Mouse (Mus musculus) lung, embryonic 14.5 days (tissue): ENCODE data around the gene Bach2. TPM values are rescaled to one million over a fixed set of nuclear protein-coding genes. Genes with fewer than 3 reads are reported as not detected.

Source experiments
- ATAC-seq: fragments of 200-750 bp; cut with Nextera tagmentation; 2 replicates; pipeline ENCODE4 v1.8.0; 2017; ENCODE audit warnings: mild to moderate bottlenecking, moderate TSS enrichment, moderate library complexity; ENCODE audit not compliant: insufficient read depth
- DNase-seq: peaks from one replicate; pipeline ENCODE4 v3.0.0-alpha.2; 2015
- H3K27ac ChIP-seq: fragments of 300-500 bp; sonication (generic); 2 replicates; pipeline ENCODE4 v1.5.1; 2014; ENCODE audit warnings: low read depth, mild to moderate bottlenecking, moderate library complexity
- H3K27me3 ChIP-seq: fragments of 300-500 bp; sonication (generic); 2 replicates; pipeline ENCODE4 v1.6.1; 2014; ENCODE audit warnings: low read length, control low read depth; ENCODE audit not compliant: insufficient read depth
- H3K36me3 ChIP-seq: fragments of 300-500 bp; sonication (generic); 2 replicates; pipeline ENCODE4 v1.6.1; 2014; ENCODE audit warnings: control low read depth; ENCODE audit not compliant: insufficient read depth
- H3K4me1 ChIP-seq: fragments of 300-500 bp; sonication (generic); 2 replicates; pipeline ENCODE4 v1.6.1; 2014; ENCODE audit warnings: antibody characterized with exemption, control low read depth; ENCODE audit not compliant: insufficient read depth
- H3K4me2 ChIP-seq: fragments of 300-500 bp; sonication (generic); 2 replicates; pipeline ENCODE4 v1.6.1; 2014; ENCODE audit warnings: mild to moderate bottlenecking
- H3K4me3 ChIP-seq: fragments of 300-500 bp; sonication (generic); 2 replicates; pipeline ENCODE4 v1.5.1; 2014; ENCODE audit warnings: low read depth, low read length
- H3K9ac ChIP-seq: fragments of 300-500 bp; sonication (generic); 2 replicates; pipeline ENCODE4 v1.6.1; 2014
- H3K9me3 ChIP-seq: fragments of 300-500 bp; sonication (generic); 2 replicates; pipeline ENCODE4 v1.6.1; 2016; ENCODE audit warnings: low read depth, low read length, control low read depth
- CTCF ChIP-seq: IDR thresholded peaks from 2 replicates; pipeline ENCODE4 v1.5.1; 2016; ENCODE audit warnings: antibody characterized with exemption, low read depth
- WGBS: fragments of 180-500 bp; shearing (Covaris S2); extraction: QIAGEN DNeasy Blood & Tissue Kit; methylation state at CpG from one replicate; pipeline ENCODE4 v1.1.7; 2014; 5-methylcytosine and 5-hydroxymethylcytosine counted together
- polyA plus RNA-seq: library from polyadenylated mRNA; unstranded; fragments of >200 nt; fragmentation: Nextera tagmentation; extraction: Ambion mirVana; gene quantifications from 2 replicates; pipeline ENCODE4 v1.2.1, GENCODE M21; 2014

Gene Bach2
- polyA plus RNA-seq, 1 experiment from 2014 or later: 16.1 TPM

- no peak for DNase-seq
- TF ChIP-seq CTCF: no peak
- no peak overlapping the region for H3K4me2 ChIP-seq
- no peak for ATAC-seq
- no peaks in the 10 kb centered on the region for H3K27me3 ChIP-seq
- no peak overlapping the region for H3K4me3 ChIP-seq
- H3K9ac ChIP-seq: no peak overlapping the region
- WGBS: 72% methylated on average over 6 of the region's 6 CpGs
- no peaks in the 10 kb centered on the region for H3K36me3 ChIP-seq
- H3K27ac ChIP-seq: no peak overlapping the region
- no peaks in the 10 kb centered on the region for H3K9me3 ChIP-seq
- H3K4me1 ChIP-seq: peaks cover 5% of the 10 kb centered on the region; the same call in 1 of the 2 replicates
Measured at GRCm38 (mm10) chr4:32463065-32463464, 224.5 kb downstream of the Bach2 start.

GRCm38 (mm10) chr4:32464540-32464939, 225.9 kb downstream of the Bach2 start:
- DNase-seq: no peak
- H3K9ac ChIP-seq: no peak overlapping the region
- no peaks in the 10 kb centered on the region for H3K27me3 ChIP-seq
- no peak overlapping the region for H3K4me3 ChIP-seq
- 69% methylated on average over 6 of the region's 6 CpGs for WGBS
- H3K4me2 ChIP-seq: no peak overlapping the region
- peaks cover 5% of the 10 kb centered on the region; the same call in 1 of the 2 replicates for H3K4me1 ChIP-seq
- H3K27ac ChIP-seq: no peak overlapping the region
- no peak for TF ChIP-seq CTCF
- H3K36me3 ChIP-seq: no peaks in the 10 kb centered on the region
- H3K9me3 ChIP-seq: 0 out of 2 replicates have a peak, but pooled peaks cover 2% of the 10 kb centered on the region
- no peak for ATAC-seq

- H3K36me3 ChIP-seq: no peaks in the 10 kb centered on the region
- no peak for TF ChIP-seq CTCF
- H3K9me3 ChIP-seq: 0 out of 2 replicates have a peak, but pooled peaks cover 3% of the 10 kb centered on the region
- DNase-seq (no peak), ATAC-seq (no peak)
- H3K27ac ChIP-seq: no peak overlapping the region
- no peak overlapping the region for H3K9ac ChIP-seq
- no peak overlapping the region for H3K4me3 ChIP-seq
- no peaks in the 10 kb centered on the region for H3K27me3 ChIP-seq
- 70% methylated on average over 8 of the region's 8 CpGs for WGBS
- no peak overlapping the region for H3K4me2 ChIP-seq
- peaks cover 5% of the 10 kb centered on the region; the same call in 1 of the 2 replicates for H3K4me1 ChIP-seq
Measured at GRCm38 (mm10) chr4:32466031-32466430, 227.4 kb downstream of the Bach2 start.

- no peak overlapping the region for H3K27ac ChIP-seq
- no peaks in the 10 kb centered on the region; the same call in 1 of the 2 replicates for H3K9me3 ChIP-seq
- TF ChIP-seq CTCF: no peak
- WGBS: 75% methylated on average over 6 of the region's 6 CpGs
- no peak overlapping the region for H3K4me3 ChIP-seq
- no peak overlapping the region for H3K4me2 ChIP-seq
- no peaks in the 10 kb centered on the region for H3K27me3 ChIP-seq
- ATAC-seq (no peak), DNase-seq (no peak)
- H3K36me3 ChIP-seq: no peaks in the 10 kb centered on the region
- H3K9ac ChIP-seq: no peak overlapping the region
- no peaks in the 10 kb centered on the region for H3K4me1 ChIP-seq
Measured at GRCm38 (mm10) chr4:32477977-32478660, 239.5 kb downstream of the Bach2 start.

- 23% methylated on average over 3 of the region's 3 CpGs for WGBS
- H3K4me2 ChIP-seq: no peak overlapping the region
- H3K9me3 ChIP-seq: no peaks in the 10 kb centered on the region; the same call in 1 of the 2 replicates
- no peak for TF ChIP-seq CTCF
- H3K4me1 ChIP-seq: no peaks in the 10 kb centered on the region
- H3K27me3 ChIP-seq: no peaks in the 10 kb centered on the region
- ATAC-seq (no peak), DNase-seq (no peak)
- H3K9ac ChIP-seq: no peak overlapping the region
- no peaks in the 10 kb centered on the region for H3K36me3 ChIP-seq
- H3K27ac ChIP-seq: no peak overlapping the region
- no peak overlapping the region for H3K4me3 ChIP-seq
Measured at GRCm38 (mm10) chr4:32479231-32479630, 240.6 kb downstream of the Bach2 start.

- 78% methylated on average over 16 of the region's 16 CpGs for WGBS
- DNase-seq (no peak), ATAC-seq (no peak)
- H3K9me3 ChIP-seq: no peaks in the 10 kb centered on the region
- no peak overlapping the region for H3K4me2 ChIP-seq
- no peaks in the 10 kb centered on the region for H3K27me3 ChIP-seq
- TF ChIP-seq CTCF: no peak
- H3K4me3 ChIP-seq: no peak overlapping the region
- H3K36me3 ChIP-seq: no peaks in the 10 kb centered on the region
- no peaks in the 10 kb centered on the region for H3K4me1 ChIP-seq
- H3K27ac ChIP-seq: no peak overlapping the region
- H3K9ac ChIP-seq: no peak overlapping the region
Measured at GRCm38 (mm10) chr4:32479801-32480700, 241.4 kb downstream of the Bach2 start.
